Mouse (Mus musculus): Measurements from ENCODE around the gene Cd93. TPM values are rescaled to one million over a fixed set of nuclear protein-coding genes. Genes with fewer than 3 reads are reported as not detected.

Cd93 gene
- total RNA-seq, 2 experiments from 2014 or later = 15.6 to 17.1 TPM

- DNase-seq (ENCODE audit: low spot score in 2 of 2) = no peak
- intact Hi-C loops (cut with DNase I) = loop anchor here (5.0 to 10.0 kb wide), 4 partner anchors 127 to 286 kb away; no protein-coding TSS in a partner anchor
Observed at GRCm38 (mm10) chr2:148407870-148408760, 35.2 kb downstream of the Cd93 start, which contains the start of gene Thbd. Gene Thbd (minus strand): TSS chr2:148408188.

GRCm38 (mm10) chr2:148406971-148407869, 36.1 kb downstream of the Cd93 start:
- no peak for DNase-seq (ENCODE audit: low spot score in 2 of 2)
- intact Hi-C loops (cut with DNase I) = loop anchor here (5.0 to 10.0 kb wide), 4 partner anchors 128 to 285 kb away; no protein-coding TSS in a partner anchor

- intact Hi-C loops (cut with DNase I) = loop anchor here (5.0 to 10.0 kb wide), 4 partner anchors 128 to 284 kb away; no protein-coding TSS in a partner anchor
- DNase-seq (ENCODE audit: low spot score in 2 of 2) = peak in 1 of 2 experiments; percentile 40
Observed at GRCm38 (mm10) chr2:148406160-148406970, 37.0 kb downstream of the Cd93 start.

GRCm38 (mm10) chr2:148404906-148405305, 38.5 kb downstream of the Cd93 start:
- DNase-seq (ENCODE audit: low spot score in 2 of 2) = no peak

GRCm38 (mm10) chr2:148402227-148402626, 41.1 kb downstream of the Cd93 start:
- no peak for DNase-seq (ENCODE audit: low spot score in 2 of 2)
- intact Hi-C loops (cut with DNase I) = loop anchor here (10.0 kb wide), 1 partner anchor 133 kb away; no protein-coding TSS in a partner anchor

More at GRCm38 (mm10) chr2:148404906-148405305, 38.5 kb downstream of the Cd93 start:
- intact Hi-C loops (cut with DNase I) = loop anchor here (5.0 to 10.0 kb wide), 4 partner anchors 130 to 283 kb away; no protein-coding TSS in a partner anchor

GRCm38 (mm10) chr2:148398901-148399685, 44.3 kb downstream of the Cd93 start:
- intact Hi-C loops (cut with DNase I) = loop anchor here (5.0 to 10.0 kb wide), 2 partner anchors 72 to 204 kb away; no protein-coding TSS in a partner anchor
- no peak for DNase-seq (ENCODE audit: low spot score in 2 of 2)

- DNase-seq (ENCODE audit: low spot score in 2 of 2) = no peak
- intact Hi-C loops (cut with DNase I) = loop anchor here (5.0 to 10.0 kb wide), 2 partner anchors 70 to 203 kb away; no protein-coding TSS in a partner anchor
Observed at GRCm38 (mm10) chr2:148397784-148398100, 45.6 kb downstream of the Cd93 start.

- DNase-seq (ENCODE audit: low spot score in 2 of 2) = peak in 1 of 2 experiments; percentile 24
- intact Hi-C loops (cut with DNase I) = loop anchor here (5.0 to 10.0 kb wide), 2 partner anchors 70 to 202 kb away; no protein-coding TSS in a partner anchor
Observed at GRCm38 (mm10) chr2:148397015-148397783, 46.2 kb downstream of the Cd93 start.

GRCm38 (mm10) chr2:148396209-148396608, 47.2 kb downstream of the Cd93 start:
- intact Hi-C loops (cut with DNase I) = loop anchor here (5.0 to 10.0 kb wide), 2 partner anchors 69 to 201 kb away; no protein-coding TSS in a partner anchor
- peak; percentile 29 to 37 for DNase-seq (ENCODE audit: low spot score in 2 of 2)

GRCm38 (mm10) chr2:148395131-148396051, 48.0 kb downstream of the Cd93 start, which contains the start of gene Sstr4:
Gene Sstr4 (plus strand): TSS chr2:148395344.
- DNase-seq (ENCODE audit: low spot score in 2 of 2) = peak; percentile 44 to 72
- intact Hi-C loops (cut with DNase I) = loop anchor here (5.0 to 10.0 kb wide), 2 partner anchors 68 to 201 kb away; no protein-coding TSS in a partner anchor

GRCm38 (mm10) chr2:148393846-148394245, 49.5 kb downstream of the Cd93 start:
- intact Hi-C loops (cut with DNase I) = loop anchor here (10.0 kb wide), 1 partner anchor 199 kb away; no protein-coding TSS in a partner anchor
- DNase-seq (ENCODE audit: low spot score in 2 of 2) = no peak

GRCm38 (mm10) chr2:148393149-148393548, 50.2 kb downstream of the Cd93 start:
- no peak for DNase-seq (ENCODE audit: low spot score in 2 of 2)
- intact Hi-C loops (cut with DNase I) = loop anchor here (10.0 kb wide), 1 partner anchor 198 kb away; no protein-coding TSS in a partner anchor

GRCm38 (mm10) chr2:148387652-148388581, 55.4 kb downstream of the Cd93 start:
- intact Hi-C loops (cut with DNase I) = no loop called here
- peak; percentile 35 to 66 for DNase-seq (ENCODE audit: low spot score in 2 of 2)

GRCm38 (mm10) chr2:148386927-148387326, 56.4 kb downstream of the Cd93 start:
- DNase-seq (ENCODE audit: low spot score in 2 of 2) = no peak
- intact Hi-C loops (cut with DNase I) = no loop called here
